Mouse (Mus musculus) left cerebral cortex, adult 11 months (tissue): ENCODE results near the gene Depp1.

Experiments
- DNase-seq: peaks from one replicate; pipeline ENCODE4 v3.0.0; 2022; ENCODE audit warnings: low spot score

Depp1 gene

GRCm38 (mm10) chr6:116682317-116682716, 31.9 kb downstream of the Depp1 start:
- no peak for DNase-seq

GRCm38 (mm10) chr6:116693639-116694038, 43.2 kb downstream of the Depp1 start:
- DNase-seq: no peak

DNA sequence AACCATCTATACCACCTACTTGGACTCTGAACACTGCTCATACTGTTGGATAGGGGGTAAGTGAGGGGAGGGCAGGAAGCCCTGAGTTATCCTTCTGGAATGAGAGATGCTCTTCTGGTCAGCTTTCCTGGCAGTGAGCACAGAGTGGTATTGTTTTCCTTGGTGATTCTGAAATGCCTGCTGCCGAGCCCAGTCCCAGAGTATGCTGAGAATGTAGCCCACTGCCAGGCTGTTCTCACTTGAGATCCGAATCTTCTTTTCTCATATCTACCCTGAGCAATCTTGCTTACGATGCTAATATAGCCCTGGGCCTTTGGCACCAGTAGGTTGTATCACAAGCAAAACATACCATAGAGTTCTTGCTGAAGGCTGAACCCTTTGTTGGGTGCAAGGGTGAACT, 43.9 kb downstream of the Depp1 start:
- DNase-seq: no peak

- no peak for DNase-seq
Observed at GRCm38 (mm10) chr6:116697413-116697812, 47.0 kb downstream of the Depp1 start.

- DNase-seq: no peak
Observed at GRCm38 (mm10) chr6:116697896-116698425, 47.6 kb downstream of the Depp1 start.

- DNase-seq: no peak
Observed at GRCm38 (mm10) chr6:116700821-116701220, 50.4 kb downstream of the Depp1 start.
